8 mouse cellular contexts compared by ENCODE assay signal in the genomic region with DNA sequence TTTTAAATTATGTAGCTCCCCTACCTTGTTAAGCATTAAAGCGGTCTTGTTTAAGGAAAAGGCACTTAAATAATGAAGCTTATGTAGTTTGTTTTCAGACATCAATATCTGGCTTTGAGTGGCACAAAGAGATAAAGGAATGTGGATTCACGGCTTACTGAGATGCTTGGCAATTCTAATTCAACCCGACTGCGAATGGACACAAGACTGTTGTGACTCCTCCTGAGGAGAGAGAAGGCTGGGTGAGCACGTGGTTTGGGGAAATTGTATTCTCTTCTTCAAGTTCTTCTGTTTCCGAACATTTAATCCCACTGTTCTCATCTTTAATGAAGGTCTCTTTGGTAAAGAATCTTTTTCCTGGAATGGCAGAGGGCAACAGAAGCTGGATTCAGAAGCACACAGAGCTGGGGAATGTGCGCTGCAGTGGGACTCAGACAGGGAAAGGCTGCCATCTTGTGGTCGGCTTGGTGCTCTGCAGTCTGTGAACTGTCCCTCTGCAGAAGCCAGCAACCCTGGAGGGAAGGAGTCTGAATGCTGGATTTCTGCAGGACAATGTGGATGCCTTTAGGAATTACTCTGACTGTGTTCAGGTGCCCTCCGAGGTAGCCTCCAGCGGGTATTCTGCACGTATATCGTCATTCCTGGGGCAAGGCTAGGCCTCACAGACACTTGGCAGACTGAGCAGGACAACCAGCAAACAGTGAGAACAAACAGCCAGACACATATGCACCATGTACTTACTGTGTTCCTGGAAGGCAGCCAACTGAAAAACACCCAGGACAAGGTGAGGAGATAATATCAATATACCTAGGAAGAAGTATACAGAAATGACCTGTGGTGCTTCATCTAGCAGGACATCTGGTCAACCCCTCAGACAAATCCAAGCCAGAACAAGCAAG. TPM values are rescaled to one million over a fixed set of nuclear protein-coding genes. Genes with fewer than 3 reads are reported as not detected.
A peak's percentile ranks its signal among the peaks of the same experiment; 100 is the strongest.
DNase-seq lines count a peak whose midpoint lies in the region; ATAC-seq and TF ChIP-seq lines count a peak whose summit lies in the region.

No protein-coding gene starts in this region.

- no peak overlapping the region for H3K4me3 ChIP-seq in spleen, adult 2 months (ENCODE audit: extremely low read depth, insufficient read depth, insufficient read length)
- no peak overlapping the region for H3K4me3 ChIP-seq in intestine, embryonic 15.5 days (replicated peaks)
- H3K4me3 ChIP-seq in midbrain, embryonic 11.5 days (ENCODE audit: low read depth, low read length): no peak overlapping the region
- no peak overlapping the region for H3K4me3 ChIP-seq in stomach, embryonic 15.5 days (replicated peaks)

- no peaks in the 10 kb centered on the region for H3K4me1 ChIP-seq in spleen, adult 2 months (ENCODE audit: control insufficient read depth, insufficient read depth, insufficient read length)
- H3K4me1 ChIP-seq in intestine, embryonic 15.5 days (replicated peaks): no peaks in the 10 kb centered on the region
- no peaks in the 10 kb centered on the region for H3K4me1 ChIP-seq in midbrain, embryonic 11.5 days (ENCODE audit: control insufficient read depth, insufficient read depth, low read length)
- no peaks in the 10 kb centered on the region for H3K4me1 ChIP-seq in stomach, embryonic 15.5 days

- no peak overlapping the region for H3K9ac ChIP-seq in intestine, embryonic 15.5 days
- no peak overlapping the region for H3K9ac ChIP-seq in midbrain, embryonic 11.5 days (ENCODE audit: low read length)
- H3K9ac ChIP-seq in stomach, embryonic 15.5 days: no peak overlapping the region

- H3K27me3 ChIP-seq in spleen, adult 2 months (ENCODE audit: control insufficient read depth, insufficient read depth, low read length): no peaks in the 10 kb centered on the region
- H3K27me3 ChIP-seq in intestine, embryonic 15.5 days (replicated peaks): no peaks in the 10 kb centered on the region
- H3K27me3 ChIP-seq in midbrain, embryonic 11.5 days (ENCODE audit: control insufficient read depth, insufficient read depth, low read length): peaks cover 2% of the 10 kb centered on the region; the same call in 1 of the 2 replicates
- no peaks in the 10 kb centered on the region for H3K27me3 ChIP-seq in stomach, embryonic 15.5 days (replicated peaks)

- H3K9me3 ChIP-seq in intestine, embryonic 15.5 days: no peaks in the 10 kb centered on the region
- H3K9me3 ChIP-seq in midbrain, embryonic 11.5 days (ENCODE audit: control insufficient read depth, low read length): no peaks in the 10 kb centered on the region
- H3K9me3 ChIP-seq in stomach, embryonic 15.5 days: no peaks in the 10 kb centered on the region

- TF ChIP-seq CTCF in spleen, adult 2 months (IDR thresholded peaks at IDR 0.05; ENCODE audit: extremely low read depth, insufficient read depth, insufficient read length, insufficient replicate concordance): peak; percentile 75

- H3K36me3 ChIP-seq in spleen, adult 2 months (ENCODE audit: control insufficient read depth, insufficient read depth, low read length): no peaks in the 10 kb centered on the region
- no peaks in the 10 kb centered on the region for H3K36me3 ChIP-seq in intestine, embryonic 15.5 days
- H3K36me3 ChIP-seq in midbrain, embryonic 11.5 days (ENCODE audit: control insufficient read depth, insufficient read depth, low read length): no peaks in the 10 kb centered on the region
- no peaks in the 10 kb centered on the region for H3K36me3 ChIP-seq in stomach, embryonic 15.5 days

- WGBS in spleen, adult 2 months: 28% methylated on average over 12 of the region's 12 CpGs
- WGBS in intestine, embryonic 15.5 days: 17% methylated on average over 12 of the region's 12 CpGs
- 13% methylated on average over 12 of the region's 12 CpGs for WGBS in midbrain, embryonic 11.5 days
- WGBS in stomach, embryonic 15.5 days: 15% methylated on average over 12 of the region's 12 CpGs

- peak; percentile 90 for ATAC-seq in intestine, embryonic 15.5 days
- peak; percentile 91 for ATAC-seq in midbrain, embryonic 11.5 days (ENCODE audit: low FRiP score)
- peak; percentile 72 for ATAC-seq in stomach, embryonic 15.5 days (ENCODE audit: insufficient read depth, low FRiP score, low read depth)

- no peak overlapping the region for H3K4me2 ChIP-seq in intestine, embryonic 15.5 days (replicated peaks)
- no peak overlapping the region for H3K4me2 ChIP-seq in midbrain, embryonic 11.5 days
- no peak overlapping the region for H3K4me2 ChIP-seq in stomach, embryonic 15.5 days

- intact Hi-C loops in left cerebral cortex, postnatal 10 days (cut with DNase I): loop anchor here (5.0 kb wide), 3 partner anchors 100 to 675 kb away; no protein-coding TSS in a partner anchor

- peak in 1 of 2 experiments; percentile 16 for DNase-seq in spleen, adult 2 months (ENCODE audit: low read depth in 1 of 2, low spot score in 2 of 2)
- no peak for DNase-seq in spleen, adult 12 weeks (ENCODE audit: low spot score)
- peak; percentile 88 to 90 for DNase-seq in cerebellum, postnatal 14 days
- DNase-seq in frontal cortex, postnatal 14 days (ENCODE audit: low spot score in 2 of 2): peak; percentile 25 to 76
- peak; percentile 78 to 81 for DNase-seq in left cerebral cortex, postnatal 10 days (ENCODE audit: extremely low spot score in 1 of 2, low spot score in 2 of 2)
- DNase-seq in midbrain, embryonic 11.5 days (ENCODE audit: low spot score, missing footprints): peak; percentile 98

- H3K27ac ChIP-seq in spleen, adult 2 months (ENCODE audit: insufficient read depth, low read length): no peak overlapping the region
- no peak overlapping the region for H3K27ac ChIP-seq in intestine, embryonic 15.5 days
- H3K27ac ChIP-seq in midbrain, embryonic 11.5 days (ENCODE audit: low read depth, low read length): no peak overlapping the region
- H3K27ac ChIP-seq in stomach, embryonic 15.5 days: no peak overlapping the region

- no peak for TF ChIP-seq POLR2A in spleen, adult 2 months (IDR thresholded peaks at IDR 0.05; ENCODE audit: low read depth, low read length)

RNA-seq across cellular contexts. Expression of a gene that starts 54.0 kb away (rescaled TPM):
- 0.15 and 0.18 TPM in 2 replicates for polyA plus RNA-seq in spleen, adult 2 months (2012; rRNA removed)
- polyA plus RNA-seq in intestine, embryonic 15.5 days (2015; fragmentation: Nextera tagmentation; extraction: Ambion mirVana): 0.10 TPM in 1 of 2 replicates, not detected in the other
- total RNA-seq in left cerebral cortex, postnatal 10 days (2021): not detected
- 0.10 and 0.33 TPM in 2 replicates for polyA plus RNA-seq in midbrain, embryonic 11.5 days (2014; fragmentation: Nextera tagmentation; extraction: Ambion mirVana)
- not detected in 2 replicates for polyA plus RNA-seq in stomach, embryonic 15.5 days (2015; fragmentation: Nextera tagmentation; extraction: Ambion mirVana)
